Mouse (Mus musculus) liver, adult 2 months (tissue): ENCODE data around the gene Lmntd2. TPM values are rescaled to one million over a fixed set of nuclear protein-coding genes. Genes with fewer than 3 reads are reported as not detected.

Experiments used
- DNase-seq: peaks from one replicate; pipeline ENCODE4 v3.0.0-alpha.2; 2011; ENCODE audit warnings: low read depth, low spot score; ENCODE audit errors: extremely low read depth
- H3K27ac ChIP-seq: fragments of 200-500 bp; replicated peaks from 2 replicates; pipeline ENCODE4 v1.5.1; 2012; ENCODE audit warnings: low read depth, mild to moderate bottlenecking, control low read depth, inconsistent platforms, low read length; ENCODE audit not compliant: insufficient read depth
- H3K27me3 ChIP-seq: fragments of 200-500 bp; 2 replicates; pipeline ENCODE4 v1.6.1; 2012; ENCODE audit warnings: mild to moderate bottlenecking, moderate library complexity, low read length, inconsistent platforms; ENCODE audit not compliant: control insufficient read depth, insufficient read depth
- H3K36me3 ChIP-seq: fragments of 200-500 bp; 2 replicates; pipeline ENCODE4 v1.6.1; 2012; ENCODE audit warnings: low read length, inconsistent platforms; ENCODE audit not compliant: control insufficient read depth, insufficient read depth
- H3K4me1 ChIP-seq: fragments of 200-500 bp; 2 replicates; pipeline ENCODE4 v1.6.1; 2011; ENCODE audit warnings: low read length; ENCODE audit not compliant: control insufficient read depth, insufficient read depth
- H3K4me3 ChIP-seq: fragments of 200-500 bp; 2 replicates; pipeline ENCODE4 v1.5.1; 2011; ENCODE audit warnings: low read depth, mild to moderate bottlenecking, control low read depth, low read length, moderate library complexity; ENCODE audit not compliant: insufficient read depth
- H3K79me2 ChIP-seq: fragments of 200-500 bp; 2 replicates; pipeline ENCODE4 v1.6.1; 2012; ENCODE audit warnings: inconsistent platforms, mild to moderate bottlenecking, low read length, moderate library complexity; ENCODE audit not compliant: control insufficient read depth, insufficient read depth
- H3K9ac ChIP-seq: fragments of 200-500 bp; 2 replicates; pipeline ENCODE4 v1.6.1; 2012; ENCODE audit warnings: low read depth, mild to moderate bottlenecking, control low read depth, inconsistent platforms, low read length
- CTCF ChIP-seq: fragments of 200-500 bp; IDR thresholded peaks from 2 replicates; pipeline ENCODE4 v1.5.1; 2011; ENCODE audit warnings: low read depth, low read length, control low read depth
- POLR2A ChIP-seq: fragments of 200-500 bp; IDR thresholded peaks from 2 replicates; pipeline ENCODE4 v1.6.1; 2011; ENCODE audit warnings: low read length, control low read depth; ENCODE audit not compliant: insufficient read depth; ENCODE audit errors: extremely low read depth
- WGBS: fragments of 180-500 bp; shearing (Covaris S2); methylation state at CpG from one replicate; pipeline ENCODE4 v1.1.7; 2018; 5-methylcytosine and 5-hydroxymethylcytosine counted together
- polyA plus RNA-seq: library from polyadenylated mRNA; depleted of rRNA; stranded (reverse); fragments of >200 nt; gene quantifications from 2 replicates; pipeline ENCODE4 v1.2.3, GENCODE M21; 2012
- total RNA-seq: library from RNA; depleted of rRNA; stranded (reverse); fragments of >200 nt; gene quantifications from 2 replicates; pipeline ENCODE4 v1.2.3, GENCODE M21; 2014

Lmntd2 gene
- total and polyA plus RNA-seq, 2 experiments = 0.83 to 2.2 TPM

DNA sequence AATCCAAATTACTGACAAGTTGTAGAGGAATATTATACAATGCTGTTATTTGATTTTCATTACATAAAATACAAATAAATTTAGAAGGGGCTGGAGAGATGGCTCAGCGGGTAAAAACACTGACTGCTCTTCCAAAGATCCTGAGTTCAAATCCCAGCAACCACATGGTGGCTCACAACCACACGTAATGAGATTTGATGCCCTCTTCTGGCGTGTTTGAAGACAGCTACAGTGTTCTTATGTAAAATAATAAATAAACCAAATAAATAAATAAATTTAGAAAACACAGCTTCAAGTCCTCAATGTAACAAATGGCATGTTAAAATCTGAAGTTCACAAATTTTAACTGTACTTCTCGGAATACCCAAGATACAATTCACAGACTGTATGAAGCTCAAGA, 38.8 kb downstream of the Lmntd2 start:
- Histone ChIP-seq H3K36me3 (no peaks in the 10 kb centered on the region), H3K4me1 (peaks cover 9% of the 10 kb centered on the region; the same call in 1 of the 2 replicates), H3K27me3 (no peaks in the 10 kb centered on the region), H3K4me3 (no peak overlapping the region), H3K79me2 (no peaks in the 10 kb centered on the region; the same call in 1 of the 2 replicates), H3K27ac (no peak overlapping the region), H3K9ac (no peak overlapping the region)
- TF ChIP-seq POLR2A (no peak), CTCF (no peak)
- DNase-seq = no peak
- 89% methylated on average over 4 of the region's 4 CpGs for WGBS

DNA sequence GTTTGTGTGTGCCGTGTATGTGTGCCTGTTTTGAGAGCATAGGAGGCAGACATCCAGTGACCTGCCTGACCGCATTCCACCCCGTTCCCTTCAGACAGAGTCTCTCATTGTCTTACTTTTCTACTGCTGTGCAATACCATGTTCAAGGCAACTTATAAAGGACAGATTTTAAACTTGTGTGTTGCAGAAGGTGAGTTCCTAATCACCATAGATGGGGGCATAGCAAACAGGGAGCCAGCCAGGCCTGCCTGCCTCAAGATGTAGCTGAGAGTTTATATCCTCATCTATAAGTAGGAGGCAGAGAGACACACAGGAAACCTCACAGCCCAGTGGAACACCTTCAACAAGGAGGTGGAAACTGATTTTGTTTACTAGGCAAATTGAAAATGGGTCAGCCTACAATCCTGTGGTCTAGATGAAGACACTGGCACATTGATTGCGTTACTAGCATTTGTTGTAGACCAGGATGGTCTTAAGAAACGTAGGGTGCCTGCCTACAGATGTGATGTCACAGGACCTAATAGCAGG, 40.5 kb downstream of the Lmntd2 start:
- H3K9ac ChIP-seq = no peak overlapping the region; the same call in 1 of the 2 replicates
- TF ChIP-seq POLR2A = no peak
- TF ChIP-seq CTCF = no peak
- no peak overlapping the region for H3K4me3 ChIP-seq
- H3K4me1 ChIP-seq = peaks cover 17% of the 10 kb centered on the region; the same call in 1 of the 2 replicates
- no peak for DNase-seq
- H3K27me3 ChIP-seq = no peaks in the 10 kb centered on the region
- peak overlapping the region; percentile 90 for H3K27ac ChIP-seq
- H3K79me2 ChIP-seq = no peaks in the 10 kb centered on the region; the same call in 1 of the 2 replicates
- WGBS = 69% methylated on average over 5 of the region's 5 CpGs
- H3K36me3 ChIP-seq = no peaks in the 10 kb centered on the region

DNA sequence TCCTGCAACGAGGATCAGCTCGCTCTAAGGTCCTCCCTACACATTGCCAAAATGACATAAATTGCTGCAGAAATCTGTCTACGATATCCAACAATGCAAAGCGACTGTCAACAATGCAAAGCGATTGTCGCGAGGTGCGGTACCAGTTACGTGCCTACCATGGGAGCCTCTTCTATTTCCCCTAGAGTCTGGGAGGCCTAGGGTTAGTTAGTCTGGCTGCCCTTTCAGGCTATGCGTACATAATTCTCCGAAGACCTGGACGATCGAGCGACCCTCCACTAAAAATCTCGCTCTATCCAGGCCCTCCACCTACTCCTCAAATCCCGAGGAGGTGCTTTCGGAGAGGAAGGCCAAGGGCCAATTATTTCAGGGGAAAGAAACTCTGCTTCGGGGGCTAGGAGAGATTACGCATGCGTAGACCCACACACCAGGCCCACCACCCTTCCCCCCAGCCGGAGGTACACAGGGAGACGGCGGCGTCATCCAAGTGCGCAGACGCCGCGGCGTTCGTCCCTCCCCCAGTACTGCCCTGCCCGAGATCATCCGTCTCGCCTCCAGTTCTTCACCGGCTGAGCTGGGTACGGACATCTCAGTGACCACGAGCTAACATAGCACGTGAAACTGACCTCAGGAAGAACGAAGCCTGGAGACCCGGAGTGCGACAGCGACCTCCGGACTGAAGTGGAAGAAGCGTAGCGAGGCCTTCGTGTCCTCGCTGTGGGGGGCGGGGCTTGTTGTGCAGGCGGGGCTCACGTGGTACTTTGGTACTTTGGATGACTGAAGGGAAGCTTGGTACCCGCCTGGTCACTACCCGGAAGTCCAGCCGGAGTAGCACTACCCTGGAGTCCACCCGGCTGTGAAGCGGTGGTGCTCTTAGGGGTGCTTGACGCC, 41.5 kb downstream of the Lmntd2 start, which contains the start of gene Rnh1:
Gene Rnh1 (minus strand): TSS at position 742 of the 891 bp plus-strand sequence.
- Histone ChIP-seq H3K9ac (peak within 1 kb of the TSS; percentile 83), H3K36me3 (no peaks in the 10 kb centered on the region), H3K27me3 (no peaks in the 10 kb centered on the region), H3K4me1 (peaks cover 22% of the 10 kb centered on the region; the same call in 1 of the 2 replicates), H3K79me2 (no peaks in the 10 kb centered on the region; the same call in 1 of the 2 replicates), H3K4me3 (peak within 1 kb of the TSS; percentile 78), H3K27ac (peak within 1 kb of the TSS; percentile 90)
- TF ChIP-seq POLR2A (peak; percentile 57), CTCF (no peak)
- DNase-seq = peak; percentile 90
- under 1% methylated on average over 55 of the region's 55 CpGs for WGBS

GRCm38 (mm10) chr7:141169866-141170265, 44.0 kb downstream of the Lmntd2 start:
- TF ChIP-seq CTCF (no peak), POLR2A (no peak)
- Histone ChIP-seq H3K4me3 (no peak overlapping the region), H3K27me3 (no peaks in the 10 kb centered on the region), H3K36me3 (peaks cover 8% of the 10 kb centered on the region), H3K27ac (peak overlapping the region; percentile 38; the same call in 1 of the 2 replicates), H3K9ac (no peak overlapping the region), H3K4me1 (peaks cover 22% of the 10 kb centered on the region; the same call in 1 of the 2 replicates), H3K79me2 (no peaks in the 10 kb centered on the region; the same call in 1 of the 2 replicates)
- DNase-seq = peak; percentile 10

- Histone ChIP-seq H3K4me1 (peaks cover 22% of the 10 kb centered on the region; the same call in 1 of the 2 replicates), H3K27me3 (no peaks in the 10 kb centered on the region), H3K4me3 (no peak overlapping the region), H3K9ac (no peak overlapping the region), H3K79me2 (no peaks in the 10 kb centered on the region; the same call in 1 of the 2 replicates), H3K36me3 (peaks cover 8% of the 10 kb centered on the region), H3K27ac (peak overlapping the region; percentile 40)
- 28% methylated on average over 1 of the region's 1 CpGs for WGBS
- TF ChIP-seq CTCF (no peak), POLR2A (no peak)
- DNase-seq = peak; percentile 82
Observed at GRCm38 (mm10) chr7:141169300-141169699, 44.6 kb downstream of the Lmntd2 start.

DNA sequence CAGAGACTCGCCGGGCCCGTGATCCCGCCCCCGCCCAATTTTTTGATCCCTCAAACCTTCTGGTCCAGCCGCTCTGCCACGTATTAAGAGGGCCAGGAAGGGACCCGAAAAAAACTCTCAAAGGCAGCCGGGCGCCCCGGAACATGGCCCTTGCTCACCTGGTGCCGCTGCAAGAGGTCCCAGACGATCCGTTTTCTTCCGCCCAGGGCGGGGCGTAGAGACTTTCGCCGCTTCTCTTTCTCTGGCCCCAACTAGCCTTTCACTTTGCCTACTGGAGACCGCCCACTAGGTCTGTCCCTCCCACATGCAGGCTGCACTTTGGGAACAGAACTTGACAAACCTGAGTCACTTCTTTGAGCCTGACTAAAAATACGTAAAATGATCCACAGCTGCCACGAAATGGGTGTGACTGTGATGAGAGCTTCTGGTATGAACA, 45.3 kb downstream of the Lmntd2 start:
- Histone ChIP-seq H3K4me1 (peaks cover 22% of the 10 kb centered on the region; the same call in 1 of the 2 replicates), H3K27ac (peak overlapping the region; percentile 61), H3K27me3 (no peaks in the 10 kb centered on the region), H3K4me3 (peak overlapping the region; percentile 61), H3K36me3 (peaks cover 16% of the 10 kb centered on the region), H3K9ac (peak overlapping the region; percentile 67), H3K79me2 (no peaks in the 10 kb centered on the region; the same call in 1 of the 2 replicates)
- DNase-seq = peak; percentile 83
- TF ChIP-seq CTCF (no peak), POLR2A (0 out of 2 replicates have a peak, but pooled peaks have one; percentile 47)
- WGBS = 3% methylated on average over 22 of the region's 22 CpGs
